Mouse (Mus musculus): ENCODE data around the gene Mepce. TPM values are rescaled to one million over a fixed set of nuclear protein-coding genes. Genes with fewer than 3 reads are reported as not detected.
A peak's percentile ranks its signal among the peaks of the same experiment; 100 is the strongest.

The Mepce gene
- polyA plus RNA-seq, 1 experiment from 2014 or later, result 11.5 TPM

GRCm38 (mm10) chr5:137747326-137747961 lies 40.0 kb downstream of the Mepce start:
- Histone ChIP-seq H3K4me2 (peak overlapping the region; percentile 97), H3K4me1 (ENCODE audit: control insufficient read depth, insufficient read depth, low read length) (peaks cover 27% of the 10 kb centered on the region), H3K9me3 (ENCODE audit: control insufficient read depth, low read length) (no peaks in the 10 kb centered on the region), H3K4me3 (ENCODE audit: low read depth, low read length) (peak overlapping the region; percentile 66), H3K27ac (ENCODE audit: low read depth, low read length) (no peak overlapping the region), H3K36me3 (ENCODE audit: control insufficient read depth, insufficient read depth, low read length) (peaks cover 2% of the 10 kb centered on the region; the same call in 1 of the 2 replicates), H3K27me3 (ENCODE audit: control insufficient read depth, insufficient read depth, low read length) (no peaks in the 10 kb centered on the region), H3K9ac (ENCODE audit: low read length) (peak overlapping the region; percentile 81)
- DNase-seq (ENCODE audit: low spot score, missing footprints) (peak; percentile 90), ATAC-seq (ENCODE audit: low FRiP score) (peak; percentile 19; the same call in 1 of the 2 replicates)
- WGBS, result 7% methylated on average over 26 of the region's 26 CpGs

- Histone ChIP-seq H3K9me3 (ENCODE audit: control insufficient read depth, low read length) (no peaks in the 10 kb centered on the region), H3K4me3 (ENCODE audit: low read depth, low read length) (peak overlapping the region; percentile 66), H3K4me2 (peak overlapping the region; percentile 97), H3K27ac (ENCODE audit: low read depth, low read length) (peak overlapping the region; percentile 86; the same call in 1 of the 2 replicates), H3K27me3 (ENCODE audit: control insufficient read depth, insufficient read depth, low read length) (no peaks in the 10 kb centered on the region), H3K4me1 (ENCODE audit: control insufficient read depth, insufficient read depth, low read length) (peaks cover 27% of the 10 kb centered on the region), H3K9ac (ENCODE audit: low read length) (peak overlapping the region; percentile 81), H3K36me3 (ENCODE audit: control insufficient read depth, insufficient read depth, low read length) (peaks cover under 1% of the 10 kb centered on the region; the same call in 1 of the 2 replicates)
- DNase-seq (ENCODE audit: low spot score, missing footprints) (peak; percentile 89), ATAC-seq (ENCODE audit: low FRiP score) (0 out of 2 replicates have a peak, but pooled peaks have one; percentile 5)
- 1% methylated on average over 16 of the region's 16 CpGs for WGBS
These were observed 40.6 kb downstream of the Mepce start for GRCm38 (mm10) chr5:137746851-137747325.

GRCm38 (mm10) chr5:137746282-137746850 lies 41.1 kb downstream of the Mepce start:
- Histone ChIP-seq H3K9me3 (ENCODE audit: control insufficient read depth, low read length) (no peaks in the 10 kb centered on the region), H3K36me3 (ENCODE audit: control insufficient read depth, insufficient read depth, low read length) (no peaks in the 10 kb centered on the region; the same call in 1 of the 2 replicates), H3K4me3 (ENCODE audit: low read depth, low read length) (peak overlapping the region; percentile 66), H3K9ac (ENCODE audit: low read length) (peak overlapping the region; percentile 81), H3K4me2 (peak overlapping the region; percentile 97), H3K4me1 (ENCODE audit: control insufficient read depth, insufficient read depth, low read length) (peaks cover 31% of the 10 kb centered on the region), H3K27ac (ENCODE audit: low read depth, low read length) (peak overlapping the region; percentile 86), H3K27me3 (ENCODE audit: control insufficient read depth, insufficient read depth, low read length) (no peaks in the 10 kb centered on the region)
- ATAC-seq (ENCODE audit: low FRiP score), result peak; percentile 45
- peak; percentile 96 for DNase-seq (ENCODE audit: low spot score, missing footprints)
- WGBS, result under 1% methylated on average over 20 of the region's 20 CpGs

- H3K4me1 ChIP-seq (ENCODE audit: control insufficient read depth, insufficient read depth, low read length), result peaks cover 32% of the 10 kb centered on the region
- peak within 1 kb of the TSS; percentile 81 for H3K9ac ChIP-seq (ENCODE audit: low read length)
- H3K9me3 ChIP-seq (ENCODE audit: control insufficient read depth, low read length), result no peaks in the 10 kb centered on the region
- peak within 1 kb of the TSS; percentile 97 for H3K4me2 ChIP-seq
- ATAC-seq (ENCODE audit: low FRiP score), result peak; percentile 81
- H3K27me3 ChIP-seq (ENCODE audit: control insufficient read depth, insufficient read depth, low read length), result no peaks in the 10 kb centered on the region
- H3K36me3 ChIP-seq (ENCODE audit: control insufficient read depth, insufficient read depth, low read length), result no peaks in the 10 kb centered on the region
- peak; percentile 98 for DNase-seq (ENCODE audit: low spot score, missing footprints)
- peak within 1 kb of the TSS; percentile 66 for H3K4me3 ChIP-seq (ENCODE audit: low read depth, low read length)
- WGBS, result 6% methylated on average over 28 of the region's 28 CpGs
- H3K27ac ChIP-seq (ENCODE audit: low read depth, low read length), result peak within 1 kb of the TSS; percentile 86
These were observed 42.0 kb downstream of the Mepce start, which contains the start of gene Tsc22d4 for GRCm38 (mm10) chr5:137745214-137746171. Gene Tsc22d4, plus strand, starts transcription at chr5:137745730.

GRCm38 (mm10) chr5:137744197-137744596 lies 43.3 kb downstream of the Mepce start:
- H3K27ac ChIP-seq (ENCODE audit: low read depth, low read length), result no peak overlapping the region
- no peaks in the 10 kb centered on the region for H3K36me3 ChIP-seq (ENCODE audit: control insufficient read depth, insufficient read depth, low read length)
- no peak overlapping the region for H3K9ac ChIP-seq (ENCODE audit: low read length)
- no peaks in the 10 kb centered on the region for H3K27me3 ChIP-seq (ENCODE audit: control insufficient read depth, insufficient read depth, low read length)
- H3K4me2 ChIP-seq, result no peak overlapping the region
- peaks cover 43% of the 10 kb centered on the region for H3K4me1 ChIP-seq (ENCODE audit: control insufficient read depth, insufficient read depth, low read length)
- 91% methylated on average over 7 of the region's 7 CpGs for WGBS
- ATAC-seq (ENCODE audit: low FRiP score) (no peak), DNase-seq (ENCODE audit: low spot score, missing footprints) (no peak)
- H3K4me3 ChIP-seq (ENCODE audit: low read depth, low read length), result no peak overlapping the region
- H3K9me3 ChIP-seq (ENCODE audit: control insufficient read depth, low read length), result no peaks in the 10 kb centered on the region

- WGBS, result 91% methylated on average over 6 of the region's 6 CpGs
- Histone ChIP-seq H3K27ac (ENCODE audit: low read depth, low read length) (no peak overlapping the region), H3K36me3 (ENCODE audit: control insufficient read depth, insufficient read depth, low read length) (no peaks in the 10 kb centered on the region), H3K27me3 (ENCODE audit: control insufficient read depth, insufficient read depth, low read length) (no peaks in the 10 kb centered on the region), H3K9me3 (ENCODE audit: control insufficient read depth, low read length) (no peaks in the 10 kb centered on the region), H3K4me1 (ENCODE audit: control insufficient read depth, insufficient read depth, low read length) (peaks cover 47% of the 10 kb centered on the region), H3K9ac (ENCODE audit: low read length) (no peak overlapping the region), H3K4me2 (no peak overlapping the region), H3K4me3 (ENCODE audit: low read depth, low read length) (no peak overlapping the region)
- no peak for ATAC-seq (ENCODE audit: low FRiP score)
- no peak for DNase-seq (ENCODE audit: low spot score, missing footprints)
These were observed 44.6 kb downstream of the Mepce start for GRCm38 (mm10) chr5:137742836-137743235.

GRCm38 (mm10) chr5:137742048-137742447 lies 45.4 kb downstream of the Mepce start:
- no peak overlapping the region for H3K9ac ChIP-seq (ENCODE audit: low read length)
- peaks cover 42% of the 10 kb centered on the region for H3K4me1 ChIP-seq (ENCODE audit: control insufficient read depth, insufficient read depth, low read length)
- no peaks in the 10 kb centered on the region for H3K9me3 ChIP-seq (ENCODE audit: control insufficient read depth, low read length)
- no peaks in the 10 kb centered on the region for H3K27me3 ChIP-seq (ENCODE audit: control insufficient read depth, insufficient read depth, low read length)
- H3K4me3 ChIP-seq (ENCODE audit: low read depth, low read length), result no peak overlapping the region; the same call in 1 of the 2 replicates
- WGBS, result 73% methylated on average over 10 of the region's 10 CpGs
- H3K36me3 ChIP-seq (ENCODE audit: control insufficient read depth, insufficient read depth, low read length), result no peaks in the 10 kb centered on the region
- no peak overlapping the region for H3K27ac ChIP-seq (ENCODE audit: low read depth, low read length)
- DNase-seq (ENCODE audit: low spot score, missing footprints), result peak; percentile 87
- peak overlapping the region; percentile 94 for H3K4me2 ChIP-seq
- ATAC-seq (ENCODE audit: low FRiP score), result no peak

GRCm38 (mm10) chr5:137741023-137741931 lies 46.2 kb downstream of the Mepce start, which contains the start of gene Nyap1:
Gene Nyap1, minus strand, starts transcription at chr5:137741607.
- Histone ChIP-seq H3K4me2 (peak within 1 kb of the TSS; percentile 94), H3K4me1 (ENCODE audit: control insufficient read depth, insufficient read depth, low read length) (peaks cover 37% of the 10 kb centered on the region), H3K4me3 (ENCODE audit: low read depth, low read length) (peak within 1 kb of the TSS; percentile 75), H3K9me3 (ENCODE audit: control insufficient read depth, low read length) (no peaks in the 10 kb centered on the region), H3K27ac (ENCODE audit: low read depth, low read length) (peak within 1 kb of the TSS; percentile 57), H3K36me3 (ENCODE audit: control insufficient read depth, insufficient read depth, low read length) (peaks cover 2% of the 10 kb centered on the region; the same call in 1 of the 2 replicates), H3K9ac (ENCODE audit: low read length) (peak within 1 kb of the TSS; percentile 83), H3K27me3 (ENCODE audit: control insufficient read depth, insufficient read depth, low read length) (no peaks in the 10 kb centered on the region)
- DNase-seq (ENCODE audit: low spot score, missing footprints), result peak; percentile 99
- peak; percentile 84 for ATAC-seq (ENCODE audit: low FRiP score)
- WGBS, result under 1% methylated on average over 63 of the region's 71 CpGs

Measured in midbrain, embryonic 11.5 days (tissue).